Mouse (Mus musculus) midbrain, embryonic 11.5 days (tissue): ENCODE results near the gene Agap2. TPM values are rescaled to one million over a fixed set of nuclear protein-coding genes. Genes with fewer than 3 reads are reported as not detected.

Source experiments
- polyA plus RNA-seq: library from polyadenylated mRNA; unstranded; fragments of >200 nt; fragmentation: Nextera tagmentation; extraction: Ambion mirVana; gene quantifications from 2 replicates; pipeline ENCODE4 v1.2.1, GENCODE M21; 2014

The Agap2 gene
- polyA plus RNA-seq, 1 experiment from 2014 or later, result 0.89 TPM

Other genes with a start within 250 kb of the Agap2 start
- 15.9 and 17.8 TPM in 2 replicates for gene Atp23, start 173.9 kb upstream of the Agap2 start, polyA plus RNA-seq
- gene Ctdsp2, start 96.6 kb upstream of the Agap2 start, polyA plus RNA-seq, result 40.6 and 42.8 TPM in 2 replicates
- 1.1 and 1.6 TPM in 2 replicates for gene Avil, start 74.6 kb upstream of the Agap2 start, polyA plus RNA-seq
- gene Tsfm, start 44.4 kb upstream of the Agap2 start, polyA plus RNA-seq, result 80.7 and 86.0 TPM in 2 replicates
- 36.5 and 37.4 TPM in 2 replicates for gene Mettl1, start 33.9 kb upstream of the Agap2 start, polyA plus RNA-seq
- 0.06 and 0.11 TPM in 2 replicates for gene Eef1akmt3, start 33.8 kb upstream of the Agap2 start, polyA plus RNA-seq
- not detected in 2 replicates for gene Cyp27b1, start 27.0 kb upstream of the Agap2 start, polyA plus RNA-seq
- 3.2 and 3.7 TPM in 2 replicates for gene March9, start 15.1 kb upstream of the Agap2 start, polyA plus RNA-seq
- gene Cdk4, start 11.8 kb upstream of the Agap2 start, polyA plus RNA-seq, result 2,818 and 2,848 TPM in 2 replicates
- gene Tspan31, start 5.0 kb upstream of the Agap2 start, polyA plus RNA-seq, result 98.6 and 117 TPM in 2 replicates
- gene Os9, start 45.8 kb downstream of the Agap2 start, polyA plus RNA-seq, result 43.1 and 49.7 TPM in 2 replicates
- 8.1 and 9.4 TPM in 2 replicates for gene B4galnt1, start 89.9 kb downstream of the Agap2 start, polyA plus RNA-seq
- gene Slc26a10, start 105.4 kb downstream of the Agap2 start, polyA plus RNA-seq, result 0.51 and 0.58 TPM in 2 replicates
- 25.8 and 28.2 TPM in 2 replicates for gene Arhgef25, start 114.8 kb downstream of the Agap2 start, polyA plus RNA-seq
- gene Dtx3, start 120.4 kb downstream of the Agap2 start, polyA plus RNA-seq, result 130 and 138 TPM in 2 replicates
- 10.3 and 11.4 TPM in 2 replicates for gene Pip4k2c, start 136.3 kb downstream of the Agap2 start, polyA plus RNA-seq
- 26.3 and 31.1 TPM in 2 replicates for gene Kif5a, start 188.1 kb downstream of the Agap2 start, polyA plus RNA-seq
- 196 and 206 TPM in 2 replicates for gene Dctn2, start 191.1 kb downstream of the Agap2 start, polyA plus RNA-seq
- gene Mbd6, start 213.7 kb downstream of the Agap2 start, polyA plus RNA-seq, result 12.3 and 16.3 TPM in 2 replicates
- gene Mars, start 236.5 kb downstream of the Agap2 start, polyA plus RNA-seq, result 185 and 187 TPM in 2 replicates
- gene Arhgap9, start 246.7 kb downstream of the Agap2 start, polyA plus RNA-seq, result 1.1 and 1.4 TPM in 2 replicates